Mouse (Mus musculus): ENCODE results near the gene Tmem126a. TPM values are rescaled to one million over a fixed set of nuclear protein-coding genes. Genes with fewer than 3 reads are reported as not detected.

Tmem126a gene
- 115 and 126 TPM in 2 replicates for polyA plus RNA-seq (2015; fragmentation: Nextera tagmentation; extraction: Ambion mirVana)

GRCm38 (mm10) chr7:90456845-90457468 is at the start of gene Tmem126a:
Tmem126a (minus strand) TSS chr7:90457229.
- Histone ChIP-seq H3K9ac (peak within 1 kb of the TSS; percentile 83), H3K27me3 (no peaks in the 10 kb centered on the region), H3K36me3 (peaks cover 23% of the 10 kb centered on the region), H3K27ac (peak within 1 kb of the TSS; percentile 96), H3K4me3 (replicated peaks) (peak within 1 kb of the TSS; percentile 85), H3K9me3 (replicated peaks) (no peaks in the 10 kb centered on the region), H3K4me1 (peaks cover 18% of the 10 kb centered on the region), H3K4me2 (peak within 1 kb of the TSS; percentile 76)
- under 1% methylated on average over 41 of the region's 41 CpGs for WGBS
- ATAC-seq (replicated peaks; ENCODE audit: low FRiP score) = peak; percentile 98

DNA sequence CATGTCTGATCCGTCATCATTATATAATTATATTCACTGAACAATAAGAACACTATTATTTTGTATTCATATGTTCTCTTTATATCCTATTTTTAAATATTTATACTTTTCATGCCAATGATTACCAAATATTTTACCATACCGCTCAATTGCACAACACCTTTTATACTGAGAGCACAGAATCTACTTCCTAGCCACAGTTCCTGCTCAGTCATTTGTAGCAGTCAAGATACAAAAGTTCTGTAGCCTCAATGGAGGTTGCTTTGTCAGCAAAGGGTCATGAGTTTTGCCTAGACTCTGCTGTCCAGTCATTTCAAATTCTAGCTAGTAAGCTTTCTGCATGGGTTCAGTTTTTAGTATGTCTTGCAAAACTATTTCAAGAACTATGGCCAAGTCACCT is 25.6 kb upstream of the Tmem126a start:
- no peak for ATAC-seq (replicated peaks; ENCODE audit: low FRiP score)
- no peak overlapping the region for H3K4me2 ChIP-seq

DNA sequence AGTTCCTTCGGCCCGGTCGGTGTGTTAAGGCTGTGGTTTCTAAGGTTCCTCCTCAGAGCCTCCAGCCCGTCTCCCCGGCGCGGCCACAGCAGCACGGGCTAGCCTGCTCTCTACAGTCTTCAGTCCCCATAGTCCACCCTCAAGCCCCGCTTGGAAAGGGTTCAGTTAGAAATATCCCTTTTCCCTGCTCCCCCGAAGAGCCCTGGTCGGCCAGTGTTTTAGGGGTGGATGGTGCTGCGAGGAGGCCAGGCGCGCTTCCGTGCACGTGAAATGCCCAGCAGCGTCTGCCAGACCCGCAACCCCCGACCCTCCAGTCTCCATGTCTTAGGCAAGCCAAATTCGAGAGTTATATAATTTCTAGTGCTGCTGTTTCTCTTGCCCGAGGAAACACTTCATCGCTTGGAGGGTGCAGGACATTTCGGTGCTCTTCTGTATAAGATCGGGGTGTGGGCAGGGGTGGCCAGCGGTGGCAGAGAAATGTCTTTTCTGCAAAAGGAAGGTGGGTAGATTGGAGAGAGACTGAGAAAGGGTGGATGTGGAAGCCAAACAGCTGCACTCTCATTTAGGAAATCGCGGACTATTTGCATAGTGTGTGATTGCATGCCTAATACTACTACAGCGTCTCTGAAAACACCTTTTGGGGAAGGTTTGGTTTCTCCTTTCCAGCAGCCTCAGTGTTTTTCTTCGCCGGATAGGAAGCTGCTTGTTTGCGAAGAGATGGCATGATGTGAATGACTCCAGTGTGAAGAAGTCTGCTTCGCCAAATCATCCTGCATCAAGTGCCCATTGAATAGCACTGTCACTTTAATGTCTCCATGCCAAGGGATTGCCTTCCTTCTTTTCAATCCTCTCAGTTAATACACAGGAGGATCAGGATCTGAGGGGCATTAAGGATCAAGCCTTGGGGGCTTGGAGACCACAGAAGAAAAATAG is 19.6 kb upstream of the Tmem126a start, which contains the start of gene Dlg2:
Gene Dlg2, plus strand, starts transcription at position 360 of the 933 bp plus-strand sequence.
- peak within 1 kb of the TSS; percentile 64 for H3K9ac ChIP-seq
- peaks cover 10% of the 10 kb centered on the region for H3K27me3 ChIP-seq
- peak within 1 kb of the TSS; percentile 66 for H3K27ac ChIP-seq
- peak within 1 kb of the TSS; percentile 94 for H3K4me2 ChIP-seq
- H3K4me1 ChIP-seq = peaks cover 12% of the 10 kb centered on the region
- H3K9me3 ChIP-seq (replicated peaks) = no peaks in the 10 kb centered on the region
- ATAC-seq (replicated peaks; ENCODE audit: low FRiP score) = no peak; the same call in 1 of the 2 replicates
- H3K4me3 ChIP-seq (replicated peaks) = peak within 1 kb of the TSS; percentile 70
- peaks cover 4% of the 10 kb centered on the region; the same call in 1 of the 2 replicates for H3K36me3 ChIP-seq
- under 1% methylated on average over 32 of the region's 32 CpGs for WGBS

More for the DNA sequence above, 25.6 kb upstream of the Tmem126a start:
- WGBS = 94% methylated on average over 2 of the region's 2 CpGs
- H3K27ac ChIP-seq = no peak overlapping the region
- no peaks in the 10 kb centered on the region for H3K36me3 ChIP-seq
- no peak overlapping the region for H3K4me3 ChIP-seq (replicated peaks)
- peaks cover 5% of the 10 kb centered on the region for H3K27me3 ChIP-seq
- no peaks in the 10 kb centered on the region for H3K4me1 ChIP-seq
- H3K9me3 ChIP-seq (replicated peaks) = no peaks in the 10 kb centered on the region
- H3K9ac ChIP-seq = no peak overlapping the region

- ATAC-seq (replicated peaks; ENCODE audit: low FRiP score) = peak; percentile 100
- Histone ChIP-seq H3K36me3 (peaks cover 4% of the 10 kb centered on the region; the same call in 1 of the 2 replicates), H3K4me2 (peak within 1 kb of the TSS; percentile 94), H3K9me3 (replicated peaks) (no peaks in the 10 kb centered on the region), H3K27ac (peak within 1 kb of the TSS; percentile 66), H3K27me3 (peaks cover 10% of the 10 kb centered on the region), H3K4me1 (peaks cover 12% of the 10 kb centered on the region), H3K9ac (peak within 1 kb of the TSS; percentile 64), H3K4me3 (replicated peaks) (peak within 1 kb of the TSS; percentile 70)
- 0% methylated on average over 36 of the region's 36 CpGs for WGBS
Measured at GRCm38 (mm10) chr7:90475793-90476312, 18.8 kb upstream of the Tmem126a start, which contains the start of gene Tmem126b. Tmem126b (minus strand) TSS chr7:90476001.

- Histone ChIP-seq H3K36me3 (peaks cover 20% of the 10 kb centered on the region), H3K4me2 (no peak overlapping the region), H3K4me1 (peaks cover 12% of the 10 kb centered on the region), H3K27ac (no peak overlapping the region), H3K9ac (no peak overlapping the region), H3K4me3 (replicated peaks) (no peak overlapping the region), H3K27me3 (peaks cover 7% of the 10 kb centered on the region), H3K9me3 (replicated peaks) (no peaks in the 10 kb centered on the region)
- no peak for ATAC-seq (replicated peaks; ENCODE audit: low FRiP score)
- 75% methylated on average over 2 of the region's 2 CpGs for WGBS
Measured at GRCm38 (mm10) chr7:90473511-90473910, 16.5 kb upstream of the Tmem126a start.

GRCm38 (mm10) chr7:90461441-90461840 is 4.4 kb upstream of the Tmem126a start:
- no peak overlapping the region for H3K27ac ChIP-seq
- H3K4me3 ChIP-seq (replicated peaks) = no peak overlapping the region
- ATAC-seq (replicated peaks; ENCODE audit: low FRiP score) = no peak
- WGBS = 89% methylated on average over 5 of the region's 5 CpGs
- no peaks in the 10 kb centered on the region for H3K27me3 ChIP-seq
- no peak overlapping the region for H3K4me2 ChIP-seq
- no peak overlapping the region for H3K9ac ChIP-seq
- no peaks in the 10 kb centered on the region for H3K9me3 ChIP-seq (replicated peaks)
- peaks cover 1% of the 10 kb centered on the region; the same call in 1 of the 2 replicates for H3K36me3 ChIP-seq
- H3K4me1 ChIP-seq = peaks cover 9% of the 10 kb centered on the region

DNA sequence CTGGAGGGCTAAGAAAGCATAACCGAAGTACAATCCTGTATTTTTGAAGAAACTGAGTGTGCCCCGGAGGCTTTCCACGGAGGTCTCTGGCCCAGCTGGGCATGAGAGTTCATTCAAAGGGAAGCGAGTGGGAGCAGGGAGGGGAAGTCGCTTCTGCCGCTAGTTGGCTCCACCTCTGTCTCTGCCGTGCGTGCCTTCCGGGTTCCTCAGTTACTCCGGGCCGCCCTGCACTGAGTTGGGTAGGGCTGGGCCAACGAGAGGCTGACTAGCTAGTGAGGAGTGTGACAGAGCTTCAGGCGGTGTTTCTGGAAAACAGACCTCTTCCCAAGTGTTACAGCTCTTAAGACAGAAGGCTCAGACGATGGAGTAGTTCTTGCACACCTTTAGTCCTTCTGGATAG is 3.9 kb upstream of the Tmem126a start:
- Histone ChIP-seq H3K4me1 (peaks cover 14% of the 10 kb centered on the region), H3K9ac (no peak overlapping the region), H3K36me3 (no peaks in the 10 kb centered on the region), H3K27ac (no peak overlapping the region), H3K27me3 (no peaks in the 10 kb centered on the region), H3K4me3 (replicated peaks) (no peak overlapping the region), H3K9me3 (replicated peaks) (no peaks in the 10 kb centered on the region), H3K4me2 (no peak overlapping the region; the same call in 1 of the 2 replicates)
- WGBS = 21% methylated on average over 14 of the region's 14 CpGs
- ATAC-seq (replicated peaks; ENCODE audit: low FRiP score) = no peak

DNA sequence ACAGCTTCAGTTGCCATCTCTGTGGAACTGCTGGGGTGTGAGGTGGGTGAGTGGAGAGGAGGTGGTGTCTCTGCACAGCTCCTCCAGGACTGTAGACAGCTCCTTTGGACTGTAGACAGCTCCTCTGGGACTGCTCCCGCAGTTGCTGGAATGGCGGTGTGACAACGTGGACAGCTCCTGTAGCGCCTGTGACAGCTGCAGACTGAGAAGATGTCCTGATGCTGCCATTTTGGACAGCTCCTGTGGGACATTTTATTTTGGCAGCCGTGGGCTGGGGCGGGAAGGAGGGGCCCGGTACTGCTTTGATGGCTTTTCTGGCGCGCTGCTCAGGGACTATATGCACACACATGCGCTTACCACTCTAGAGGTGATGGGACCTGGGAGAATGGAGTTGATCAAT is 3.3 kb upstream of the Tmem126a start:
- H3K4me1 ChIP-seq = peaks cover 18% of the 10 kb centered on the region

GRCm38 (mm10) chr7:90457517-90457916 is 488 bp upstream of the Tmem126a start:
- Histone ChIP-seq H3K4me2 (peak overlapping the region; percentile 76), H3K27ac (peak overlapping the region; percentile 96), H3K9me3 (replicated peaks) (no peaks in the 10 kb centered on the region), H3K4me3 (replicated peaks) (peak overlapping the region; percentile 85), H3K9ac (peak overlapping the region; percentile 83), H3K36me3 (peaks cover 18% of the 10 kb centered on the region), H3K4me1 (peaks cover 18% of the 10 kb centered on the region), H3K27me3 (no peaks in the 10 kb centered on the region)
- ATAC-seq (replicated peaks; ENCODE audit: low FRiP score) = peak; percentile 52
- WGBS = 12% methylated on average over 10 of the region's 10 CpGs

More for the DNA sequence above, 3.3 kb upstream of the Tmem126a start:
- Histone ChIP-seq H3K9me3 (replicated peaks) (no peaks in the 10 kb centered on the region), H3K4me2 (no peak overlapping the region), H3K4me3 (replicated peaks) (no peak overlapping the region), H3K9ac (no peak overlapping the region), H3K27ac (no peak overlapping the region), H3K27me3 (no peaks in the 10 kb centered on the region), H3K36me3 (no peaks in the 10 kb centered on the region)
- no peak for ATAC-seq (replicated peaks; ENCODE audit: low FRiP score)
- 51% methylated on average over 10 of the region's 10 CpGs for WGBS

- H3K4me1 ChIP-seq = peaks cover 18% of the 10 kb centered on the region
- H3K4me2 ChIP-seq = peak overlapping the region; percentile 76
- H3K9me3 ChIP-seq (replicated peaks) = no peaks in the 10 kb centered on the region
- H3K36me3 ChIP-seq = peaks cover 30% of the 10 kb centered on the region
- 17% methylated on average over 7 of the region's 7 CpGs for WGBS
- ATAC-seq (replicated peaks; ENCODE audit: low FRiP score) = no peak
- no peaks in the 10 kb centered on the region for H3K27me3 ChIP-seq
- H3K4me3 ChIP-seq (replicated peaks) = peak overlapping the region; percentile 85
- H3K9ac ChIP-seq = peak overlapping the region; percentile 83
- H3K27ac ChIP-seq = peak overlapping the region; percentile 96
Measured at GRCm38 (mm10) chr7:90456149-90456844, 732 bp downstream of the Tmem126a start.

- no peak overlapping the region for H3K27ac ChIP-seq
- WGBS = under 1% methylated on average over 6 of the region's 6 CpGs
- no peak for ATAC-seq (replicated peaks; ENCODE audit: low FRiP score)
Measured at GRCm38 (mm10) chr7:90444206-90444605, 12.8 kb downstream of the Tmem126a start.

More at GRCm38 (mm10) chr7:90444206-90444605, 12.8 kb downstream of the Tmem126a start:
- Histone ChIP-seq H3K27me3 (no peaks in the 10 kb centered on the region), H3K4me3 (replicated peaks) (peak overlapping the region; percentile 84), H3K9me3 (replicated peaks) (no peaks in the 10 kb centered on the region), H3K4me2 (peak overlapping the region; percentile 60), H3K4me1 (0 out of 2 replicates have a peak, but pooled peaks cover 2% of the 10 kb centered on the region), H3K9ac (peak overlapping the region; percentile 99), H3K36me3 (peaks cover 10% of the 10 kb centered on the region)
